Mouse (Mus musculus) embryo, embryonic 11 days (tissue): ENCODE measurements around the gene Klhdc7b.
A peak's percentile ranks its signal among the peaks of the same experiment; 100 is the strongest.

ENCODE experiments used
- DNase-seq: peaks from one replicate; pipeline ENCODE4 v3.0.0-alpha.2; 2015

Klhdc7b gene

DNA sequence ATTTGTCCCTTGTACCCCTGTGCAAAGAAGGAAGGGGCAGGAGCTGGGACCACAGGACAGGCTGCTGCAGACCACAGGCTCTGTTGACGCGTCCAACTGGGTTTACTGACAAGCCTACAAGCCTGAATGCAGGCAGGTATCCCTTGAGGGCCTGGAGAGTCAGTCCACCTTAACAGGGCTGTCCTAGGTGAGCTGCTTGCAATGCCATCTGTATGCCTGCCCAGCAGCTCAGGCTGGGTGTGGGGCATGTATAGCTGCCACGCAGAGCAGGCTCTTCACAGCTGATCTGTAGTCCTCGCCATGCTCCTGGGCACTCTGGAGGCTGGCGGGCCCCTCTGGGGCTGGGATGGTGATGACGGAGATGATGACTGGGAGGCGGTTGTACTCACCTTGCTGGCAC is at the start of gene Klhdc7b:
Gene Klhdc7b, plus strand, starts transcription at position 301 of the 400 bp plus-strand sequence.
- DNase-seq, result no peak

GRCm38 (mm10) chr15:89336422-89336821 is 48.3 kb upstream of the Klhdc7b start:
- DNase-seq, result no peak

GRCm38 (mm10) chr15:89339696-89340095 is 45.0 kb upstream of the Klhdc7b start:
- no peak for DNase-seq

DNA sequence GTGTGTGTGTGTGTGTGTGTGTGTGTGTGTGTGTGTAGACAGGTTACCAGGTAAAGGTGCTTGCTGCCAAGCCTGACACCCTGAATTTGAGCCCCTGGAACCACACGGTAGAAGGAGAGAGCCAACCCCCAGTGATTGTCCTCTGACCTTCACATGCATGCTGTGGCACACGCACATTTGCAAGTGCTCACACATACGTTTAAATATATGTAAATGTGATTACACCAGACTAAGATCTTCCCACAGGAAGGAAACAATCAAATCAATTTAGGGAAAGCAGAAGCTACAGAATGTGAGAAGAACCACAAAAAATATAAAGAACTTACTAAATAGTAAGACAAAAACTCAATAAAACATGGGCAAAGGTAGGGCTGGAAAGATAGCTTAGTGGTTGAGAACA is 44.6 kb upstream of the Klhdc7b start:
- no peak for DNase-seq

GRCm38 (mm10) chr15:89341678-89342077 is 43.0 kb upstream of the Klhdc7b start:
- no peak for DNase-seq

- DNase-seq, result no peak
These were observed 41.4 kb upstream of the Klhdc7b start for GRCm38 (mm10) chr15:89343325-89343724.

DNA sequence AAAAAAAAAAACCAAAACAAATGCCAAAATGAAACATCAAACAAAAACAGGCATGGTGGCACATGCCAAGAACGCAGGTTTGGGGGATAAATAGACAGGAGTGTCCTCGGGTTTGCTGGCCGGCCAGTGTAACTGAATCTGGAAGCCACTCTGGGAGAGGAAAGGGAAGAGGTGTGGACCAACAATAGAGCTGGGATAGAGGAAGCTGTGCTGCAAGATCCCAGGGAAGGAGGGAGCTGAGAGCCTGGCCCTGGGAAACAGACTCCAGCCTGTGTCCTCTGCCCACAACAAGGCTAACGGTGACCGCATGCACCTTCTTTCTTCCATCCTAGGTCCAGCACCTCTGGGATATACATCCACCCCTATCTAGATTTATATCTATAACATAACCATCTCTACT is 34.3 kb upstream of the Klhdc7b start:
- no peak for DNase-seq

GRCm38 (mm10) chr15:89351302-89351701 is 33.4 kb upstream of the Klhdc7b start:
- DNase-seq, result no peak

DNA sequence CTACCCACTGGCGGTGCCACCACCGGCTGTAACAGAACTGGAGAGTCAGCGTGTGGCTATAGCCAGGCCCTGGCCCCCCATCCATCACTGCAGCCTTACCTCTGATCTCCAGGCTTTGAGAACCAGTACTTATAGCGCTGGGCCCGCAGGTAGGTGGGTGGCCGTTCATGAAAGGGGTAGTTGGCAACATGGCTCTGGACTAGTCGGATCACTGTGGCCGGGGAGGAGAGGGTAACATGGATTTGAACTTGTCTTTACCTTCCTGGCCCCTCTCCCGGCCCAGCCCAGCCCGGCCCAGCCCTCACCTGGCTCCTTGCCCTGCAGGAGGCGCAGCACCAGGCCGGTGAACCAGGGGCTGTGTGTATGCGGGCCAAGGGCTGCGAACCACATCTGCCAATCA is 32.7 kb upstream of the Klhdc7b start:
- no peak for DNase-seq

DNA sequence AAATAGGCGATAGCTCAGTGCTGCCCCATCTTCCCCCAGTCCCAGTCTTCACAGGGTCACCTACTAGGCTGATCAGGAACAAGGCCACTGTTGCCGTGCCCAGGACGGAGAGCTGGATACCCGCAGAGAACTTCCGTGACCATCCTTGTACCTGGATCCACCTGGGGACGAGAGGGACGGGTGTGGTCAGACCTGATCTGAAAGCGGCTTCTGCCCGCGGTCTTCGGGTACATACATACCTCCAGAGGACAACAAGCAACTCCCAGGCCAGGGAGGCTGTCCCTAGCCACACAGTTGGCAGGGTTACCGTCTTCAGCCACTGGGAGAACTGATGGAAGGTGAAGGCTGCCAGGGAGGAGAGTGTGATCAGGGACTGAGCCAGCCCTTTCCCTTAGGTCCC is 31.9 kb upstream of the Klhdc7b start:
- no peak for DNase-seq

DNA sequence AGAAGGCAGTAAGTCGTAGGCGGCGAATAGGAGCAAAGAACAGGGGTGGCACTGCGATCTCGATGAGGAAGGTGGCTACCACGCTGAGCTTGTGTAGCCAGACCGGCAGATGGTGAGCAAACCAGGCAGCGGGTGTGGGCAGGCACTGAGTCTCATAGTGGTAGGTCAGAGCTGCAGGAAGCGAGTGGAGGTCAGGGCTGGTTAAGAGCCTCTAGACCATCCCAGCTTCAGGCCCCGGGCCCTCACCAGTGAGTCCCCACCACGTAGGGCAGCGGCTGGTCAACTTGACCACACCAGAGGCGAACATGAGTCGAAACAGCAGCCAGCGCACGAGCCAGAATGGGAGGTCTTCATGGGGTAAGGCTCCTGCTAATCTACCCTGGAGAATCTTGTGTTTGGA is 30.9 kb upstream of the Klhdc7b start:
- no peak for DNase-seq

GRCm38 (mm10) chr15:89354455-89354854 is 30.3 kb upstream of the Klhdc7b start:
- no peak for DNase-seq

DNA sequence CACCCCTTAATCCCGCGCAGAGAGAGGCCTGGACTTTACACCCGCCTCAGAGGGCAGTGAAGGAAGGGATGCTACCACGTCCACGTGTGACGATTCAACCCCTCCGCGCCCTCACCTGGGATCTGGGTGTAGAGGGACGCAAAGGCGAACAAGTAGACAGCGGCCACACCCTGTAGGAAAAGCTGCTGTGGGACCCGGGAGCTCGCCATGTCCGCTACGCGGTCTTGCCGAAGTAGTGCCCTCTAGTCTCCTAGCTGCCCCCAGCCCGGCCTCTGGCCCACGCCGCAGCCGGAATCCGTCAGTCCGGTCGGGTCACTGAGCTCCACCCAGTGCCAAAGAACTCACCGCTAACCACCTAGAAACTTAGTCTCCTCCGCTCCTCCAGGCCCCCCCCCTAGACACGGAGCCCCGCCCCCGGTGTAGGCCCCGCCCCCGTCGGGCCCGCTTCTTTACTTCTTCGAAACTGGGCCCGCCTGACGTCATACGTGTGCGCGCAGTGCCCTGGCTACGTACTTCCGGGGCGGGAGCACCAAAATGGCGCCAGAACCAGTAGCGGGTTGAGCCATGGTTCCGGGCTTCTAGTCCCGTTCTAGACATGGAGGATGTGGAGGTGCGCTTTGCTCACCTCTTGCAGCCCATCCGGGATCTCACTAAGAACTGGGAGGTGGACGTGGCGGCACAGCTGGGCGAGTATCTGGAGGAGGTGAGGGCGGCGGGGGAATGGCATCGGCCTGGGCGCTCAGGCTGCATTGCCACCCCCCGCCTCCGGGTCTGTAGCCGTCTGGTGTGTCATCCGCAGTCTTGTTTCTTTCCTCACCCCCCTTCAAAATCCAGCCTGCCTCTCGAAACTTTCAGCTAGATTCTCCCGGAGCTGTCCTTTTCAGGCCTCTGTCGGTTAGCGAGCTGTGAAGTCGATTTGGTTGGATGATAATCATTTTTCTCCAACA is 29.2 kb upstream of the Klhdc7b start, which contains the start of the genes Lmf2 and Ncaph2:
Gene Lmf2, minus strand, starts transcription at position 419 of the 947 bp plus-strand sequence.
Gene Ncaph2, plus strand, starts transcription at position 479 of the 947 bp plus-strand sequence.
- DNase-seq, result peak; percentile 98

DNA sequence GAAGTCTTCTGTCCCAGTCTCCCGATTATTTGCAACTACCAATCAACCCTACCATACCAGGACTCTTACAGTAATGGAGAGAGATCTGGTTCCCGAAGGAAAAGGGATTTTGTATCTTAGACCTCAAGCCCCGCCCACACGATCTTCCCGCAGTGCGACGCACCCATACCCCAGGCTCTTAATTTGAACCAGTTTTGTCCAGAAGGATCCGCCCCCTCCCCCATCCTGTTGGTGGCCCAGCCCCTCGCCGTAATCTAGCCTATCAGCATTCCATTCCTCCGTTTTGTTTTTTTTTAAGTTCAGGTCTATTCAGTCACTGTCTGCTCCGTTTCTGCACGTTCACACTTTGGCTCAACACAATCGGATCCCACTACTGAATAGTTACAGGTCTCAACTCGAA is 28.3 kb upstream of the Klhdc7b start:
- peak; percentile 97 for DNase-seq

- DNase-seq, result no peak
These were observed 25.9 kb upstream of the Klhdc7b start for GRCm38 (mm10) chr15:89358784-89359183.

- DNase-seq, result no peak
These were observed 21.7 kb upstream of the Klhdc7b start for GRCm38 (mm10) chr15:89363051-89363450.

DNA sequence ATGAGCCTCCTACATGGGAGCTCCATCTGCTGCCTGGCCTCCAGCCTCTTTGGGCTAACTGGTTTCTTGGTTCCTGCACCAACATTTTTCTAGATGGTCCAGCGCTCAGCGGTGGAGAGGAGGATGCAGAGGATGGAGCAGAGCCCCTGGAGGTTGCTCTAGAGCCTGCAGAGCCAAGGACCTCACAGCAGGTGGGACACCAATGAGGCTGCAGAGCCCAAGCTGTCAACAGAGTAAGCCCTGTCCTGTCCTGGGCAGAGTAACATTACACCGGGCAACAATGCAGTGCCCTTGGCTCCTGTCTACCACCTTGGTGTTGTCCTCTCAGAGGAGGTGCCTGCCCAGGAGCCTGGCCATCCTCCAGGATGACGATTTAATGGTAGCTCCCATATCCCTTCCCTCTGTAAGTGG is 19.6 kb upstream of the Klhdc7b start:
- DNase-seq, result no peak

DNA sequence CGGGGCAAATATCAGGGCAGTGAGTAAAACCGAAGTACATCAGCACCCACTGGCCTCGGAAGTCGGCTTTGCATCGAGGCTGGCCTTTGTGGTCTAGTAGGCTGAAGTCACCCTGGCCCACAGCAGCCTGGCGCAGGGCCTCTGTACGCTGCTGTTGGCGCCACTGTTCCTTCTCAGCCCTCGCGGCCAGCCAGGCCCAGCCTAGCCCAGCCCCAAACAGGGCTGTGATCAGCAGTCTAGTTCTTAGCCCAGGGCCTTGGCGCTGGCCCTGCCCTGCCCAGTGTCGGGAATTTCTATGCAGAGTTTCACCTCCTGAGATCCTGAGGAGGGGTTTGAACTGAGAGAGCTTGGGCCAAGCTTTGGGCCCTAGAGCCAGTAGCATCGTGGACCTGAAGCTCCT is 12.6 kb upstream of the Klhdc7b start:
- DNase-seq, result no peak

DNA sequence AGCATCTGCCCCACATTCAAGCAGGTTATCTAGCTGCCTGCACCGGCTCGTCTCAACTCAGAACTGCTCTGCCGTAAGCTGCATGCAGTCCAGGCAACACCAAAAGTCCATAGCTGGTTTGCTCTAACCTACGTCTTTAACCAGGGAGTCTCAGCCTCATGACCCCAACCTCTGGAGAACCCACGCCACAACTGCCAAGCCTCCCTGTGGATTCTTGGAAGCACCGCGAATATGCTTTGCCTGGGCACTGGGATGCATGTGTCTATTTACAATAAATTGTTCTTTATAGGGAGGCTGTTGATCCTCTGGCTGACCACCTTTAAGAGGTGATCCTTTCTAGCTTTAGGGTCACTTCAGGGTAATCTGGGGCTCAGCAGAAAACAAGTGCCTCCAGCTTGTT is 12.2 kb upstream of the Klhdc7b start:
- DNase-seq, result no peak

DNA sequence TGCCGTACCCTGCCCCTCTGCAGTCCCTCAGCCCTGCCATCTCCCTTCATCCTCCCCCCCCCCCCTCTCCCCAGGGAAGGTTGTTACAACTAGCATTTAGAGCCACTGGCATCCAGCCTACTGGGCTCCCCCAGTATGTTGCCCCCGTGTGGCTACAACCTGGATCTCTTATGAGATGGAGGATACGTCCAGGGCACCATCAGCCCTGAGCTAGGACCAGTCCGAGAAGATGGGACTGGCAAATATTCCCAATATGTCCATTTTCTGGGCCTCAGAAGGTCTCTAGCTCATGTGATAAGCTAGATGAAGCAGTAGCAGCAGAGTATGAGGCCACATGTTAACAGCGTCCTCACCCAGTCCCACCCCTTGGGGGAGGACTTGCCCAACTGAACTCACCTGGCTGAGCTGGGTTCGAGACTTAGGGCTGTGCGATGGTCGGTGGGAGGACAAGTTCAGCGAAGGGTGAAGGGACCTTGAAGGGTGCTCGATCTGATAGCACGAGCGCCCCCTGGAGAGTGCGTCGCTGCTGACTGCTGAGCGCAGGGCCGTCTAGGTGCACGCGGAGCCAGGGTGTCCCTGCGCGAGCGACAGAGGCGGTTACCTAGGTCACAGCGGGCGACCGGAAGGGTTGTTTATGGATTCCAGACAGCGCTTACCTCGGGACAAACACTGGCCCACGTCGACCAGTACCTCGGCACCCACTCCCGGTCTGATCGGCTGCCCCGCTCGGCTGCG is 11.5 kb upstream of the Klhdc7b start:
- peak; percentile 89 for DNase-seq

DNA sequence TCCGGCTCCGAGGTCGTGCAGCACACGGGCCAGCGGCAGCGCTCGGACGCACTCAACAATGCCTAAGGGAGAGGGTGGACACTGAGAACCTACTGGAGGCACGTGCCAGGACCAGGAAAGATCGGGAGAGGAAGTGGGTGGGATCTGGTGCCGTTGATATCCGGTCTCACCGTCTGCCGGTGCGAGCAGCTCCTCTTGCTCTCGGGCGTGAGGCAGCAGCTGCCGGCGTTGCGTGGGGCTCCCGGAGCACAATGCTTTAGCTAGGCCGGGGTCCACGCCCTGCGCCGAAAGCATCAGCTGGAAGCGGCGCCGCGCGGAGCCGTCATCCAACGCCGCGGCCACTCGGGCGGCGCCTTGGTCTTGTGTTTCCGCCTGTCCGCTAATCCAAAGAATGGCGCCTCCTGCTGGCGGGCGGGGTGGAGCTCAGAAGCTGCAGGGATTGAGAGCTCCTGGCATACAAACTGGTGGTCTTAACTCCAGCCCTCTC is 10.9 kb upstream of the Klhdc7b start, which contains the start of gene Sco2:
Gene Sco2, minus strand, starts transcription at position 85 of the 487 bp plus-strand sequence.
- DNase-seq, result peak; percentile 95

GRCm38 (mm10) chr15:89374340-89374739 is 10.4 kb upstream of the Klhdc7b start:
- no peak for DNase-seq

DNA sequence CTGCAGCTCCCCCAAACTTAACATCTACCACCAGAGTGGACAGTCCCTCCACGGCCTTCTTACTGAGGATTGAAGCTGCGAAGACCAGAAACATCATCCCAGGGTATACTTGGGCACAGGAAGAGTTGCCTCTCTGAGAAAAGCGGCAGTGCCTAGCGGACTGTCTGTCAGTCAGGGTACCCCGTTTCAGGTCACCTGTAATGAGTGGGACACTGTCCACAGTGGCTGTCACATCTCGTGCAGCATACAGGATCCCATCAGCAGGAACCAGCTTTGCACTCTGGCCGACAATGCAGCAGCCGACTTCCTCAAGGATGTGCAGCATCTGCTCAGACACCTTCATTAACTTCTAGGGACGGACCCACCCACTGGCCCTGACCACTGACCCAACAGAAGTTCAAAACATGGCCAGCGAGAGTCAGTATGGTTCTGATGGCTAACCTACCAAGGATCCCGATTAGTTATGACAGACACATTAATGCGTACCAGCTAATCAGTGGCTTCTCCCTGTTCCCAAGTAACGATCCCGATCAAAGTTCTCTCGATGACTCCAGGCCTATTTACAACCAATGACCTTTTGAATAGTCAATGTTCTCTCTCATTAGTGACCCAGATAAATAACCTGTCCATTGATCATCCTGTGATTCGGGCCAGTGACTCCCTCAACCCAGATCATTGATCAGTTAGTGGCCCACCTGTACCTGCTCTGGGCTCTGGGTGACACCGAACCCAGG is 9.7 kb upstream of the Klhdc7b start:
- no peak for DNase-seq
